Mouse (Mus musculus) intestine, postnatal 0 days (tissue): Measurements from ENCODE around the gene Pla2g2f. TPM values are rescaled to one million over a fixed set of nuclear protein-coding genes. Genes with fewer than 3 reads are reported as not detected.

ENCODE experiments used
- ATAC-seq: fragments of 200-750 bp; cut with Nextera tagmentation; 2 replicates; pipeline ENCODE4 v1.8.0; 2017; ENCODE audit warnings: mild to moderate bottlenecking, moderate TSS enrichment, moderate library complexity
- H3K27ac ChIP-seq: fragments of 300-500 bp; sonication (generic); 2 replicates; pipeline ENCODE4 v1.5.1; 2014; ENCODE audit warnings: mild to moderate bottlenecking, low read depth, low read length, moderate library complexity
- H3K27me3 ChIP-seq: fragments of 300-500 bp; sonication (generic); replicated peaks from 2 replicates; pipeline ENCODE4 v1.6.1; 2014; ENCODE audit warnings: low read length, mixed read lengths; ENCODE audit not compliant: control insufficient read depth, insufficient read depth
- H3K36me3 ChIP-seq: fragments of 300-500 bp; sonication (generic); 2 replicates; pipeline ENCODE4 v1.6.1; 2014; ENCODE audit warnings: mild to moderate bottlenecking, moderate library complexity; ENCODE audit not compliant: control insufficient read depth, insufficient read depth
- H3K4me1 ChIP-seq: fragments of 300-500 bp; sonication (generic); replicated peaks from 2 replicates; pipeline ENCODE4 v1.6.1; 2014; ENCODE audit warnings: antibody characterized with exemption, low read length, mixed read lengths; ENCODE audit not compliant: control insufficient read depth, insufficient read depth
- H3K4me2 ChIP-seq: fragments of 300-500 bp; sonication (generic); replicated peaks from 2 replicates; pipeline ENCODE4 v1.6.1; 2014; ENCODE audit warnings: low read depth, mild to moderate bottlenecking, moderate library complexity
- H3K4me3 ChIP-seq: fragments of 300-500 bp; sonication (generic); 2 replicates; pipeline ENCODE4 v1.5.1; 2014; ENCODE audit warnings: low read depth, low read length
- H3K9ac ChIP-seq: fragments of 300-500 bp; sonication (generic); 2 replicates; pipeline ENCODE4 v1.6.1; 2014; ENCODE audit warnings: mild to moderate bottlenecking, low read depth, low read length
- H3K9me3 ChIP-seq: fragments of 300-500 bp; sonication (generic); 2 replicates; pipeline ENCODE4 v1.6.1; 2016; ENCODE audit warnings: mixed run types; ENCODE audit not compliant: control insufficient read depth
- CTCF ChIP-seq: sonication (generic); IDR thresholded peaks from 2 replicates; pipeline ENCODE4 v1.5.1; 2016; ENCODE audit warnings: low read depth, mild to moderate bottlenecking, control low read depth, antibody characterized with exemption, moderate library complexity
- WGBS: fragments of 180-500 bp; shearing (Covaris S2); extraction: QIAGEN DNeasy Blood & Tissue Kit; methylation state at CpG from one replicate; pipeline ENCODE4 v1.1.7; 2014; 5-methylcytosine and 5-hydroxymethylcytosine counted together
- polyA plus RNA-seq: library from polyadenylated mRNA; unstranded; fragments of >200 nt; fragmentation: Nextera tagmentation; extraction: Ambion mirVana; gene quantifications from 2 replicates; pipeline ENCODE4 v1.2.1, GENCODE M21; 2015

Pla2g2f gene
- polyA plus RNA-seq, 1 experiment from 2014 or later = 0.64 TPM

DNA sequence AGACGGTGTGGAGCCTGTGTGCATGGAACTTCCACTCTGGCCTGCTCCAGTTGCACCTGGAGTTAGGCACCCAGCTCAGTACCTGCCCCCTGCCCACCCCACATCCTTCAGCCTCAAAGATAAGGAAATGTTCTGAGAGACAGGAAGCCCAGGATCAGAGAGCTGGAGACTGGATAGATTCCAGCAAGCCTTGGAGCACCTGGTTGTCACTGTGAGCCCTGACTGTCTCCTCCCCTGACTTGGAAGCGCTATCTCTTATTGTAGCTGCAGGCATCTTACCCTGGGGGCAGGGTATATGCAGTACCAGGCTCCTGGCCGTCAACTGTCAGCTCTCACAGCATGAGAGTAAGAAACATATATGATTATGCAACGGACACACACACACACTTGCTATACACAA is 2.0 kb downstream of the Pla2g2f start:
- no peaks in the 10 kb centered on the region for H3K27me3 ChIP-seq
- no peak overlapping the region for H3K4me2 ChIP-seq
- TF ChIP-seq CTCF = no peak
- 0 out of 2 replicates have a peak, but pooled peaks cover 3% of the 10 kb centered on the region for H3K4me1 ChIP-seq
- H3K36me3 ChIP-seq = no peaks in the 10 kb centered on the region
- no peak for ATAC-seq
- H3K27ac ChIP-seq = no peak overlapping the region
- 68% methylated on average over 4 of the region's 4 CpGs for WGBS
- H3K9me3 ChIP-seq = no peaks in the 10 kb centered on the region
- no peak overlapping the region for H3K9ac ChIP-seq
- H3K4me3 ChIP-seq = no peak overlapping the region

DNA sequence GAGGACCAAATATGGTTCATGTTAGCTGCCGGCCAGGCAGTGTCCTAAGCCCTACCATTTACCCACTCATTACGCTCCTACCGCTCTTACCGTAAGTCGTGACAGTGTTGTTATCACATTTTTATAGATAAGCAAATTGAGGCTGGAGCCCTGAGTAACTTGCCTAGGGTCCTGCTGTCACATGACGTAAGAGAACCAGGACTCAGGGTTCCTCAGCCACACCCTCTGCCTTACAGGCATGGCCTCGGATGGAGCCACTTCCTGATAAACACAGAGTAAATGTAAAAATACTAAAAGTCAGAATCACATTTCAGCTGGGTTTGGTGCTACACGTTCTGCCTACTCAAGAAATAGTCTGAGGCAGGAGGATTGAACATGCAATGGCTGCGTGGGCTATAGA is 3.0 kb downstream of the Pla2g2f start:
- H3K4me1 ChIP-seq = 0 out of 2 replicates have a peak, but pooled peaks cover 3% of the 10 kb centered on the region
- H3K4me2 ChIP-seq = no peak overlapping the region
- WGBS = 50% methylated on average over 9 of the region's 9 CpGs
- TF ChIP-seq CTCF = no peak
- no peaks in the 10 kb centered on the region for H3K36me3 ChIP-seq
- no peak for ATAC-seq
- no peak overlapping the region for H3K4me3 ChIP-seq
- no peaks in the 10 kb centered on the region for H3K27me3 ChIP-seq
- no peak overlapping the region for H3K27ac ChIP-seq
- H3K9ac ChIP-seq = no peak overlapping the region
- no peaks in the 10 kb centered on the region for H3K9me3 ChIP-seq

DNA sequence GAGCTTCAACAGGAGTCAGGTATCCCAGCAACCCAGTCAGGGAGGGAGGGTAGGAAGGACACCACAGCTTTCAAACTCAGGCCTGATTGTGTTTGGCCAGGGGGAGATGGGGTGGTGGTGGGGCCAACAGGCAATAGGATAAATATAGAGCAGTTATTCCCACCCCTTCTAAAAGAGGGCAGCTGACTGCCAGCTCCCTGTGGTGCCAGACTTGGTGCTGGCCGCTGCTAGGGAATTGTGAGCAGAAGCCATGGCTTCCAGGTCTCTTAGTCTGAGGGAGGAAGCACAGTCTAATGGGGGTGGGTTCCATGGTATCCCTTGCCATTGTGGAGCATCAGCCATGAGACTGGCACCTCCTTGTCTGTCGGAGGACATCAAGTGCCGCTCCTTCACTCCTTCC is 3.8 kb downstream of the Pla2g2f start:
- TF ChIP-seq CTCF = no peak
- no peaks in the 10 kb centered on the region for H3K27me3 ChIP-seq
- no peak overlapping the region for H3K4me2 ChIP-seq
- no peak for ATAC-seq
- H3K27ac ChIP-seq = no peak overlapping the region
- no peak overlapping the region for H3K9ac ChIP-seq
- WGBS = 78% methylated on average over 3 of the region's 3 CpGs
- no peaks in the 10 kb centered on the region for H3K36me3 ChIP-seq
- H3K9me3 ChIP-seq = no peaks in the 10 kb centered on the region
- 0 out of 2 replicates have a peak, but pooled peaks cover 3% of the 10 kb centered on the region for H3K4me1 ChIP-seq
- no peak overlapping the region for H3K4me3 ChIP-seq

DNA sequence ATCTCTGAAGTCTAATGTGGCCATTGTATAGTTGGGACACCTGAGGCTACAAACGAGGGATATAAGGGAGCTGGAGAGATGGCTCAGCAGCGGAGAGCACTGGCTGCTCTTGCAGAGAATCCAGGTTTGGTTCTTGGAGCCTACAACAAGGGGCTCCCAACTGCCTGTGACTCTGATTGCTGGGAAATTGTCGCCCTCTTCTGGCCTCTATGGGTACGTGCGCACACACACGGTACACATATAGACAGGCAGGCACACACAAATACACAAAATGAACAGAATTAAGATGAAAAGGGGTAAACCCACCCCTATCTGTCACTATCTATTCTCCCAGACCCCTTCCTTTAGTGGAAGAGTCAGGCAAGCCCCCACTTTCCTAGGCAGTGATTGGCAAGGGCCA is 4.8 kb downstream of the Pla2g2f start:
- Histone ChIP-seq H3K27me3 (no peaks in the 10 kb centered on the region), H3K9me3 (no peaks in the 10 kb centered on the region), H3K36me3 (no peaks in the 10 kb centered on the region), H3K9ac (no peak overlapping the region), H3K4me1 (0 out of 2 replicates have a peak, but pooled peaks cover 3% of the 10 kb centered on the region), H3K4me3 (no peak overlapping the region), H3K4me2 (no peak overlapping the region), H3K27ac (no peak overlapping the region)
- no peak for ATAC-seq
- WGBS = 94% methylated on average over 6 of the region's 6 CpGs
- TF ChIP-seq CTCF = 0 out of 2 replicates have a peak, but pooled peaks have one; percentile 5

DNA sequence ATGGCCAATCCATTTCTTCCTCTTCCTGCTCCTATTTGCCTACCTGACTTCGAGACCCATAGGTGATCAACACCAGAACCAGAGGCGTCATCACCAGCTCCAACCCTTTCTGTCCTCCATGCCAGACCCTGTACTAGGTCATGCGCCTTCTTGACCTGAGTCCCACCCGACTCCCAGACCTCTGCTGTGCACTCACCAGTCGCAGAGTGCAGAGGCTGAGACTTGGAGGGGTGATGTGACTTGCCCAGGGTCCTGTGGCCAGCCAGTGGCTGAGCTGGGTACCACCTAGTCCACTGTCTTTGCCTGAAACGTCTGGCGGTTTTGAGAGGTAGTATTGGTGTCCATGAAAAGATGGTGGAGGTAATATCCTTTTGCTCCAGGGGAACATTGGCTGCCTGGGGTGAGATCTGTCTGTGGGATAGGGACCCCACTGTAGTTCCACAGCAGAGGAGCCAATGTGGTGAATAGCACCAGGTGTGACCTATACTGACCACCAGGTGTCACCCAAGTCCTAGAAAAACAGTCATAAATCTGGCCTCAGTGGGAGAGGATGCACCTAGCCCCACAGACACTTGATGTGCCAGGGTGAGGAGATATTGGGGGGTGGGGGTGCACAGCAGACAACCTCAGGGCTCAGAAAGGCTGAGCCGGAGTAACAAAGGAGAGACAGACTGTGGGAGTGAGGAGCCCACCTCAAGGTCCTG is 8.9 kb downstream of the Pla2g2f start:
- 52% methylated on average over 8 of the region's 8 CpGs for WGBS
- no peak overlapping the region for H3K4me2 ChIP-seq
- no peaks in the 10 kb centered on the region for H3K36me3 ChIP-seq
- no peak overlapping the region for H3K9ac ChIP-seq
- no peaks in the 10 kb centered on the region for H3K9me3 ChIP-seq
- H3K27me3 ChIP-seq = no peaks in the 10 kb centered on the region
- H3K4me1 ChIP-seq = no peaks in the 10 kb centered on the region
- no peak overlapping the region for H3K27ac ChIP-seq
- peak; percentile 84 for TF ChIP-seq CTCF
- peak; percentile 20; the same call in 1 of the 2 replicates for ATAC-seq
- H3K4me3 ChIP-seq = no peak overlapping the region

DNA sequence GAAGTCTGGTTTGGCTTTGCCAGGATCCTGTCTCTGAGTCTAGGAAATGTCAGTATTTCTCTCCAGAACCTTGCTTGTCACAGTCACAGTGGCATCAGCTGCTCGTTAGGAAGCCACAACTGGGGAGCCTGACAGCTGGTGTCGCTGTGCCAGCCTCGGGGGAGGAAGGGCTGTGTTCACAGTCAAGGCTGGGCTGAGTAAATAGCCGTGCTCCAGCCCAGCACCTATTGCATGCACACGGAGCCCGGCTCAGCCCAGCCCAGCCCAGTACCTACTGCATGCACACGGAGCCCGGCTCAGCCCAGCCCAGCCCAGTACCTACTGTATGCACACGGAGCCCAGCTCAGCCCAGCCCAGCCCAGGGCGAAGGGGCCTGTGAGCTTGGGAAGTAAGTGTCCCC is 9.6 kb downstream of the Pla2g2f start:
- H3K4me1 ChIP-seq = no peaks in the 10 kb centered on the region

More for the DNA sequence above, 9.6 kb downstream of the Pla2g2f start:
- peak; percentile 36 for TF ChIP-seq CTCF
- H3K27me3 ChIP-seq = no peaks in the 10 kb centered on the region
- WGBS = 47% methylated on average over 10 of the region's 10 CpGs
- no peak overlapping the region for H3K27ac ChIP-seq
- peak; percentile 58; the same call in 1 of the 2 replicates for ATAC-seq
- H3K4me3 ChIP-seq = no peak overlapping the region
- no peaks in the 10 kb centered on the region for H3K36me3 ChIP-seq
- no peak overlapping the region for H3K4me2 ChIP-seq
- no peak overlapping the region for H3K9ac ChIP-seq
- H3K9me3 ChIP-seq = no peaks in the 10 kb centered on the region
